1 mouse cellular context compared by ENCODE assay signal in the genomic region with DNA sequence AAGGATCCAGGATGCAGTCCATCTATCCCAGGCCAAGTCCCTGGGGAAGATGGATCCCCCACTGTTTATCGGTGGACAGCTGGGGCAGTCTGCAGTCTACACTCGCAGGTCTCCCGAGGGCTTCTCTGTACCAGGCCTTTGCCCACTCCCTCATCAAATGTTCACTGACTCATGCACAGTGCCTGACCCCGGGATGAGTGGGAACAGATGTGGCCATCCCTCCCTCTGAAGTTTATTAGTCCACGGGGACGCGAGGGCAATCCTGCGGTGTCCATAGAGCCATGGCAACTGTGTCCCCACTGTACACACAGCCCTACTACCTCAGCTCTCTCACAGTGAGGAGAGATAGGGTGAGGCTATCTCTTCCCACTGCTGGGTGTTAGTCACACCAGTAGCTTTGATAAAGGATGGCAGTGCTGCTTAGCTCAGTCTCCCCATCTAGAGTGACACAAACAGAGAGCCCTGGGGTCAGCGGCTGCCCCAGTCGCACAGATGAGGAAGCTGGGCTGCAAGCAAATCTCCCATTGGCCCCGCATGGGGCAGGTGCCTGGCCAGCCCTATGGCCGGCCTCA.
TF ChIP-seq lines count a peak whose summit lies in the region.

No protein-coding gene starts in this region.

TF ChIP-seq in myocyte, 11 proteins besides CTCF, POLR2A, EP300 and RAD21:
- no peak for TF ChIP-seq CEBPB (IDR thresholded peaks at IDR 0.05; ENCODE audit: insufficient read depth, poor library complexity, severe bottlenecking)
- no peak for TF ChIP-seq SRF (IDR thresholded peaks at IDR 0.05; ENCODE audit: control insufficient read depth, insufficient read length, low read depth)
- peak in 2 of 3 experiments; percentile 23 to 29 for TF ChIP-seq MYOG (IDR thresholded peaks at IDR 0.05; ENCODE audit: control insufficient read depth in 1 of 3, insufficient read depth in 1 of 3, insufficient read length in 2 of 3, low read depth in 2 of 3)
- TF ChIP-seq MYOD1 (IDR thresholded peaks at IDR 0.05; ENCODE audit: control insufficient read depth in 1 of 3, insufficient read length in 2 of 3, low read depth in 2 of 3), result peak in 2 of 3 experiments; percentile 64 to 80
- TF ChIP-seq TCF12 (IDR thresholded peaks at IDR 0.05; ENCODE audit: insufficient read depth, poor library complexity, severe bottlenecking), result no peak
